Mouse (Mus musculus): ENCODE measurements at regions not wholly inside any gene's neighbourhood (a gene's known extent, or its start where the extent isn't known, plus 50 kb on each side); places are given as distances from the start of the nearest gene placed in this dataset.

DNA sequence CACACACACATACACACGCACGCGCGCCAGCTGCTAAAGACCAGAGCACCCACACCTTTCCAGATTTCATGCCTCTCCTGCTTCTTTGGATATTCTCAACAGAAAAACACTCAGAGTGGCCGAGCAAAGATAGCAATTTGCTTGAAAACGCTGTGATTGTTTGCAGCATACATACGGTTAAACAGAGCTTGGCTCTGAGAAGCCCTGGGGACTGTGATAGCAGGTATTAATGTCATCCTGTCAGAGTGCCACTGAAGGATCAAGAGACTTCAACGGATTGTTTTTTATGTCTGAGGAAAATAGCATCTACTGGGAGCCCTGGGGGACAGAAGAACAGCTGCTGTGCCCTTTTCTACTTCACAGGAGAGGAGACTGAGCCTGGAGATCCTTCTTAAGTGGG, 440.4 kb downstream of the Pdcd6ip start:
- Histone ChIP-seq H3K4me3 (ENCODE audit: low read length) (no peak overlapping the region), H3K36me3 (ENCODE audit: control insufficient read depth, insufficient read depth, low read length) (no peaks in the 10 kb centered on the region), H3K27me3 (ENCODE audit: control insufficient read depth, insufficient read depth, low read depth, low read length) (no peaks in the 10 kb centered on the region), H3K27ac (ENCODE audit: low read length) (no peak overlapping the region), H3K9me3 (ENCODE audit: control insufficient read depth, low read length) (no peaks in the 10 kb centered on the region), H3K9ac (ENCODE audit: low read length) (no peak overlapping the region), H3K4me1 (replicated peaks; ENCODE audit: control insufficient read depth, insufficient read depth, low read length) (no peaks in the 10 kb centered on the region), H3K4me2 (ENCODE audit: low read depth, low read length) (no peak overlapping the region)
- WGBS, result 78% methylated on average over 8 of the region's 8 CpGs
- no peak for ATAC-seq (ENCODE audit: low read depth)

DNA sequence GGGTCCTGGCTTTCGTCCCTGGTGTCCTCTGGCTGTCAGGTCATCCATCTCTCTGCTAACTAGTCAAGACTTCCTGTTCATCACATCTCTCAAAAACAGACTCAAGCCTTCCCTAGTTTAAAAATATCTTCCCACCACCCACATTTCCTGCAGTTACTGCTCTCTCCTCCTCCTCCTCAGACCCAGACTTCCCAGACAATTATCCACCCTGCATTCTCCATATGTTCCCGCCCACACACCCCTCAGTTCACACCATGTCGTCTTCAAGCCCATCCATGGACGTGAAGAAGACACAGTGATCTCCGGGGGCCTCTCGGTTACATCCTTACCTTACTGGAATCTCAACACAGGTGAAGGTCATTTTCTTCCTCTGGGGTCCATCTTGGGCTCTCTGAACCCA, 444.4 kb downstream of the Pdcd6ip start:
- no peak for ATAC-seq (ENCODE audit: low read depth)
- Histone ChIP-seq H3K9me3 (ENCODE audit: control insufficient read depth, low read length) (no peaks in the 10 kb centered on the region), H3K4me2 (ENCODE audit: low read depth, low read length) (no peak overlapping the region), H3K4me3 (ENCODE audit: low read length) (no peak overlapping the region), H3K9ac (ENCODE audit: low read length) (no peak overlapping the region), H3K27ac (ENCODE audit: low read length) (no peak overlapping the region), H3K27me3 (ENCODE audit: control insufficient read depth, insufficient read depth, low read depth, low read length) (no peaks in the 10 kb centered on the region), H3K36me3 (ENCODE audit: control insufficient read depth, insufficient read depth, low read length) (no peaks in the 10 kb centered on the region), H3K4me1 (replicated peaks; ENCODE audit: control insufficient read depth, insufficient read depth, low read length) (no peaks in the 10 kb centered on the region)
- 74% methylated on average over 6 of the region's 6 CpGs for WGBS

DNA sequence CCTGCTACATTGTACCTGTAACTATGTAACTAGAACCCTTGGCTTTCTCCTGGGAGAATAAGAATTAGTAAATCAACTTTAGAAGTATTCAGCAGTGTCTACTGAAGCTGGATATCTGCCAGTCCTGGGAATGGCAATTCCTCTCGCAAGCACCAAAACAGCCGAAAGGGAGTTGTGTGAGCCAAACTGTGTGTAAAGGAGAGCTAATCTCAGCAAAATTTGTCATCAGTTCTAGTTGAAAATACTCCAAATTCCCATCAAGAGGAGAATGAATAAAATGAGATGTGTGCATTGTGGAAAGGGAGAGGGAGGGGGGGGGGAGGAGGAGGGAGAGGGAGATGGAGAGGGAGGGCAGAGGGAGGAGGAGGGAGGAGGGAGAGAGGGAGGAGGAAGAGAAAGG, 447.8 kb downstream of the Pdcd6ip start:
- Histone ChIP-seq H3K9ac (ENCODE audit: low read length) (no peak overlapping the region), H3K36me3 (ENCODE audit: control insufficient read depth, insufficient read depth, low read length) (no peaks in the 10 kb centered on the region), H3K4me3 (ENCODE audit: low read length) (no peak overlapping the region), H3K27ac (ENCODE audit: low read length) (no peak overlapping the region), H3K4me1 (replicated peaks; ENCODE audit: control insufficient read depth, insufficient read depth, low read length) (no peaks in the 10 kb centered on the region), H3K9me3 (ENCODE audit: control insufficient read depth, low read length) (no peaks in the 10 kb centered on the region), H3K4me2 (ENCODE audit: low read depth, low read length) (no peak overlapping the region), H3K27me3 (ENCODE audit: control insufficient read depth, insufficient read depth, low read depth, low read length) (no peaks in the 10 kb centered on the region)
- 63% methylated on average over 2 of the region's 2 CpGs for WGBS
- ATAC-seq (ENCODE audit: low read depth), result no peak

DNA sequence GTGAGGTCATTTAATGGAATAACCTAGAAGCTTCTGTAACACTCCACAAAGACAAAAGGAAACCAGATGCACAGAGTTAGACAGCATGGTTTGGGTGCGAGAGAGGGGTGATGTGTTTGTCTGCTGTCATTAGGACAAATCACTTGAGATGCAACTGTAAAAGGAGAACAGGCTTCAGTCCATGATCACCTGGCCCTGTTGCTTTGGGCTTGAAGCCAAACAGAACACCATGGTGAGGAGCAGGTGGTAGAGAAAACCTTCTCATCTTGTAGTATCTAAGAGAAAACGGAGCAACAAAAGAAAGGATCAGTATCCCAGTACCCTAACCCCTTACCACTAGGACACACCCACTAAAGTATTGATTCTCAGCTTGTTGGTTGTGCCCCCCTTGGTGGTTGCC, 449.5 kb downstream of the Pdcd6ip start:
- Histone ChIP-seq H3K9me3 (ENCODE audit: control insufficient read depth, low read length) (no peaks in the 10 kb centered on the region), H3K4me1 (replicated peaks; ENCODE audit: control insufficient read depth, insufficient read depth, low read length) (no peaks in the 10 kb centered on the region), H3K4me2 (ENCODE audit: low read depth, low read length) (no peak overlapping the region), H3K36me3 (ENCODE audit: control insufficient read depth, insufficient read depth, low read length) (no peaks in the 10 kb centered on the region), H3K27ac (ENCODE audit: low read length) (no peak overlapping the region), H3K27me3 (ENCODE audit: control insufficient read depth, insufficient read depth, low read depth, low read length) (no peaks in the 10 kb centered on the region), H3K4me3 (ENCODE audit: low read length) (no peak overlapping the region), H3K9ac (ENCODE audit: low read length) (no peak overlapping the region)
- ATAC-seq (ENCODE audit: low read depth), result no peak
- WGBS, result 78% methylated on average over 2 of the region's 2 CpGs

DNA sequence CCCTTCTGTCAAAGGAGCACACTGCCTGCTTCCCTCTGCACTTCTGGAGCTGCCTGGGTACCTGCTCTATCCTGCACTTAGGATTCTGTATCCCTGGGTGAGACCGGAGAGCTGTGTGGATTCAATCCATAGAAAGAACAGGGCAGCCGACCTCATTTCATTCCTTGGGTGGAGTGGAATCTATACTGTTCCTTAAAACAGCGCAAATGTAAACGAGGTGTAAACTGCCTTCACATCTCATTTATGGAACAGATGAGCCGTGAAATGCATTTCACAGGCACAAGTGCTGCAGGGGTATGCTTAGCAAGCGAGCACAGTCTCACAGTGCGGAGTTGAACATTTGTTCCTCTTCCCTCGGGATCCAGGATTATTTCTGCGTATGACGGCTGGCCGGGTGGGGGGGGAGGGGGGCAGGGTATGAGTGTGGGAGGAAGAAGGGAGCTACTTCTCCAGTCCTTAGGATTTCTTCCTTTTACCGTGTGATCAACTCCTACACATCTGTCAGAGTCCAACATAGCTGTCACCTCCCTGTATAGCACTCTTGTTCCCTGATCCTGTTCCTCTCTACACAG, 459.3 kb downstream of the Pdcd6ip start:
- Histone ChIP-seq H3K4me1 (replicated peaks; ENCODE audit: control insufficient read depth, insufficient read depth, low read length) (no peaks in the 10 kb centered on the region), H3K9ac (ENCODE audit: low read length) (no peak overlapping the region), H3K27me3 (ENCODE audit: control insufficient read depth, insufficient read depth, low read depth, low read length) (no peaks in the 10 kb centered on the region), H3K9me3 (ENCODE audit: control insufficient read depth, low read length) (no peaks in the 10 kb centered on the region), H3K27ac (ENCODE audit: low read length) (no peak overlapping the region), H3K4me3 (ENCODE audit: low read length) (no peak overlapping the region), H3K4me2 (ENCODE audit: low read depth, low read length) (no peak overlapping the region), H3K36me3 (ENCODE audit: control insufficient read depth, insufficient read depth, low read length) (no peaks in the 10 kb centered on the region)
- whole genome bisulfite sequencing, result 75% methylated on average over 12 of the region's 12 CpGs
- ATAC-seq (ENCODE audit: low read depth), result no peak

DNA sequence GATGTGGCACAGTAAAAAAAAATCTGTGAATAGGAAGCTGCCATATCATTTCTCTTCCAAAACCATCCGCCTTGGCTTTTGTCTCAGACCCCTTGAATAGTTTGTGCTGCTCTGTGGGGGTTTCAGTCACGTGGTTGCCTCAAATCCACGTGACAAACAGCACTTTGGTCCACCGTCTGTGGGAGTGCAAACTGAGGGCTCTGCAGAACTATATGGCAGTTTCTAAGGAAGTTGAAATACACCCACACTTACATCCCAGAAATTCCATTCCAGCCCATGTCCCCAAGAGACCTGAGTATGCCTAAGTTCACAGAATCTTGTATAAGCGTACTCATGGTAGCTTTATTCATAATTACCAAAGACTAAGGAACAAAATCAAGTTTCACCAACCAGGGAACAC, 460.1 kb downstream of the Pdcd6ip start:
- Histone ChIP-seq H3K4me1 (replicated peaks; ENCODE audit: control insufficient read depth, insufficient read depth, low read length) (no peaks in the 10 kb centered on the region), H3K9me3 (ENCODE audit: control insufficient read depth, low read length) (no peaks in the 10 kb centered on the region), H3K27me3 (ENCODE audit: control insufficient read depth, insufficient read depth, low read depth, low read length) (no peaks in the 10 kb centered on the region), H3K4me3 (ENCODE audit: low read length) (no peak overlapping the region), H3K9ac (ENCODE audit: low read length) (no peak overlapping the region), H3K27ac (ENCODE audit: low read length) (no peak overlapping the region), H3K36me3 (ENCODE audit: control insufficient read depth, insufficient read depth, low read length) (no peaks in the 10 kb centered on the region), H3K4me2 (ENCODE audit: low read depth, low read length) (no peak overlapping the region)
- 48% methylated on average over 5 of the region's 5 CpGs for WGBS
- no peak for ATAC-seq (ENCODE audit: low read depth)

DNA sequence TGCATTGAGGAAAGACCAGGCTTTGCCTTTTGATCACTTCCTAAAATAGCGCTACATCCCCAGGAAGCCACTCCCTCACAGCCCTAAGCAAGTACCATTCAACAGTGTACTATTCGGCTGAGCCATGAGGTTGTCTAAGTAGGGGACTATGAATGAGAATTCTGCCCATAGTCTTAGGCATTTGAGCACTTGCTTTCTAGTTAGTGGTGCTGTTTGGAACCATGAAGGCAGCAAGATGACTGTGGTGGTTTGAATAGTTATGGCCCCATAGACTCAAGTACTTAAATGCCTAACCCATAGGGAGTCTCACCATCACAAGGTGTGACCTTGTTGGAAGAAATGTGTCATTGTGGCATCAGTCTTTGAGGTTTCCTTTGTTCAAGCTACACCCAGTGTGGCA, 464.2 kb downstream of the Pdcd6ip start:
- WGBS, result 78% methylated on average over 2 of the region's 2 CpGs
- no peaks in the 10 kb centered on the region for H3K36me3 ChIP-seq (ENCODE audit: control insufficient read depth, insufficient read depth, low read length)
- H3K27ac ChIP-seq (ENCODE audit: low read length), result no peak overlapping the region
- no peak overlapping the region for H3K4me2 ChIP-seq (ENCODE audit: low read depth, low read length)
- no peak overlapping the region for H3K4me3 ChIP-seq (ENCODE audit: low read length)
- no peaks in the 10 kb centered on the region for H3K9me3 ChIP-seq (ENCODE audit: control insufficient read depth, low read length)
- H3K4me1 ChIP-seq (replicated peaks; ENCODE audit: control insufficient read depth, insufficient read depth, low read length), result no peaks in the 10 kb centered on the region
- ATAC-seq (ENCODE audit: low read depth), result no peak
- no peak overlapping the region for H3K9ac ChIP-seq (ENCODE audit: low read length)
- no peaks in the 10 kb centered on the region for H3K27me3 ChIP-seq (ENCODE audit: control insufficient read depth, insufficient read depth, low read depth, low read length)

DNA sequence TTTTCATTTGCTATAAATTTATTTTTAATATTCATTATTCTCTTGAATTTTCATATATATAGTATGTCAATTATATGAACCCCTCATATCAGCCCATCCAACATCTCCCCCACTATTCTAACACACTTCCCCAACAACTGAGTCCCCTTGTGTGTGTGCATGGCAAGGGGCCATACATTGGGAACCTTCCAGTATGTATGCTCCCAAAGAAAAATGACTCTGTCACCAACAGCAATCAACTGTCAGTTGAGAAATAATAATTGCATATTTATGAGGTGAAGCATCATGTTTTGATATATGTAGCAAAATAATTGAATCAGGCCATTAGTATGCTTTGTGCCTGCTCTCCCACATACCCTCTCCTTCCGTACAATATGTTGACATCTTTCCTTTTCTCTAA, 474.7 kb downstream of the Pdcd6ip start:
- ATAC-seq (ENCODE audit: low read depth), result no peak
- no peaks in the 10 kb centered on the region for H3K36me3 ChIP-seq (ENCODE audit: control insufficient read depth, insufficient read depth, low read length)
- 0 out of 2 replicates have a peak, but pooled peaks cover 2% of the 10 kb centered on the region for H3K9me3 ChIP-seq (ENCODE audit: control insufficient read depth, low read length)
- no peak overlapping the region for H3K4me3 ChIP-seq (ENCODE audit: low read length)
- H3K9ac ChIP-seq (ENCODE audit: low read length), result no peak overlapping the region
- no peak overlapping the region for H3K27ac ChIP-seq (ENCODE audit: low read length)
- no peak overlapping the region for H3K4me2 ChIP-seq (ENCODE audit: low read depth, low read length)
- H3K27me3 ChIP-seq (ENCODE audit: control insufficient read depth, insufficient read depth, low read depth, low read length), result no peaks in the 10 kb centered on the region
- 69% methylated on average over 1 of the region's 1 CpGs for WGBS
- no peaks in the 10 kb centered on the region for H3K4me1 ChIP-seq (replicated peaks; ENCODE audit: control insufficient read depth, insufficient read depth, low read length)

DNA sequence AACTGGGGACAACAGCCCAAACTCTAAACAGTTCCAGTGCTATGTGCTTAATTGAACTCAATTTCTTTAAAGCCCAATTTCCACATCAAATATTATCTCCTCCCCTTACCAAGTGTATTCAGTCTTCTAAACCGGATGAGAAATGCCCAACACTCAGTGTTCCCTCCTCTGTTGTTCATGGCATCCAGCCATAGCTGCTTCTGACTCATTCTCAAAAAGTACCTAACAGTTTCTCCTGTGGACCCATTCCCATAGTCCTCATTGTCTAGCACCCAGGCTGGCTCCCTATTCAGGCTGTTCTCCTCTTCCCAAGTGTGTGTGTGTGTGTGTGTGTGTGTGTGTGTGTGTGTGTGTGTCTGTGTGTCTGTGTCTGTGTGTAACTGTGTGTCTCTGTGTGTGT, 478.7 kb downstream of the Pdcd6ip start:
- Histone ChIP-seq H3K27ac (ENCODE audit: low read length) (no peak overlapping the region), H3K36me3 (ENCODE audit: control insufficient read depth, insufficient read depth, low read length) (no peaks in the 10 kb centered on the region), H3K27me3 (ENCODE audit: control insufficient read depth, insufficient read depth, low read depth, low read length) (no peaks in the 10 kb centered on the region), H3K9ac (ENCODE audit: low read length) (no peak overlapping the region), H3K9me3 (ENCODE audit: control insufficient read depth, low read length) (0 out of 2 replicates have a peak, but pooled peaks cover 2% of the 10 kb centered on the region), H3K4me1 (replicated peaks; ENCODE audit: control insufficient read depth, insufficient read depth, low read length) (no peaks in the 10 kb centered on the region), H3K4me2 (ENCODE audit: low read depth, low read length) (no peak overlapping the region), H3K4me3 (ENCODE audit: low read length) (no peak overlapping the region)
- 77% methylated on average over 1 of the region's 1 CpGs for WGBS
- ATAC-seq (ENCODE audit: low read depth), result no peak

DNA sequence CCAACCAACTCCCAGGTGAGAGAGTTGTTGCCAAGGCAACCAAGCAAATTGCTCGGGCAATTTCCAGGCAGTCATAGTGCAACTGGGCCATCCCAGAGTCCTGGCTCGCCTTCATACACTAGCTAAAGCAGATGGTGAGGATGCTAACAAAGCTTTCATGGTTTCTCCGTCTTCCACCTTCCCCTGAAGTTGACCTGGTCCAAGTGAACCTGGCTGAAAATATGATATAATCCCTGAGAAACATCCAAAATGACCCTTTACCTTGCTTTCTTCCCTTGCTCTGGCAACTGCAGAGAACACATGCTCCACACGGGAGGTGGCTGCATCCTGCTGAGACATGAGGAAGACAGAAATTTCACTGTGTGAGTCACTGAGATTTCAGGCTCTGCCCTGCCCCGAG, 494.1 kb downstream of the Pdcd6ip start:
- Histone ChIP-seq H3K27me3 (ENCODE audit: control insufficient read depth, insufficient read depth, low read depth, low read length) (no peaks in the 10 kb centered on the region), H3K4me1 (replicated peaks; ENCODE audit: control insufficient read depth, insufficient read depth, low read length) (no peaks in the 10 kb centered on the region), H3K27ac (ENCODE audit: low read length) (no peak overlapping the region), H3K9ac (ENCODE audit: low read length) (no peak overlapping the region), H3K36me3 (ENCODE audit: control insufficient read depth, insufficient read depth, low read length) (no peaks in the 10 kb centered on the region), H3K9me3 (ENCODE audit: control insufficient read depth, low read length) (no peaks in the 10 kb centered on the region), H3K4me2 (ENCODE audit: low read depth, low read length) (no peak overlapping the region), H3K4me3 (ENCODE audit: low read length) (no peak overlapping the region)
- ATAC-seq (ENCODE audit: low read depth), result no peak
- 68% methylated on average over 5 of the region's 5 CpGs for WGBS
